Mouse (Mus musculus): Measurements from ENCODE around the gene Hoxb5.

Hoxb5 gene

DNA sequence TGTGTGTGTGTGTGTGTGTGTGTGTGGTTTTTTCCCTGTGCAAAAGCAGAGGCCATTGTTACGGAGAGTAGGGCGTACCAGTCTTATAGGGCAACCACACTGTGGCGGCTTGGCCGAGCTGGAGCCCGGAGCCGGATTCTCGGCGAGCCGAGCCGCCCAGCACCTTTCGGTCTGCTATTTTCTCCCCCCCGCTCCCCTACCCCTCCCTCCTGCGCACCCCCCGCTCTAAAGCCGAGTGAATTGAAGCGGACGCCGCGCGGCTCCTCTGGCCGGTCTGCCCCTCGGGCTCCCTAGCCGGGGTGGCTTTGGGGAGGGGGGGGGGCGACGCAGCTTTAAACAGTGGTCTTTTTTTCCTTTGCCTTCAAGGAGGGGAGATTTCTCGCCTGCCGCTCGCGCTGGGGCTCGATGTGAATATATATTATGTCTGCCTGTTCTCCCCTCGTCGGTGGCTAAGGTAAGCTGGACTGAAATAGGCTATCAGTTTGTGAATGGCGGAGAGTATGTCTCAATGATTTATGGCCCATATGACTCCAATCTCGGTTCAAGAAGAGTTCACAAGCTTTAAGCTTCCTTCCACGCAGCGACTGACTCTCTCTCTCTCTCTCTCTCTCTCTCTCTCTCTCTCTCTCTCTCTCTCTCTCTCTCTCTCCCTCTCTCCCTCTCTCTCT is 37.7 kb downstream of the Hoxb5 start:
- DNase-seq (ENCODE audit: low spot score in 2 of 2): no peak

DNA sequence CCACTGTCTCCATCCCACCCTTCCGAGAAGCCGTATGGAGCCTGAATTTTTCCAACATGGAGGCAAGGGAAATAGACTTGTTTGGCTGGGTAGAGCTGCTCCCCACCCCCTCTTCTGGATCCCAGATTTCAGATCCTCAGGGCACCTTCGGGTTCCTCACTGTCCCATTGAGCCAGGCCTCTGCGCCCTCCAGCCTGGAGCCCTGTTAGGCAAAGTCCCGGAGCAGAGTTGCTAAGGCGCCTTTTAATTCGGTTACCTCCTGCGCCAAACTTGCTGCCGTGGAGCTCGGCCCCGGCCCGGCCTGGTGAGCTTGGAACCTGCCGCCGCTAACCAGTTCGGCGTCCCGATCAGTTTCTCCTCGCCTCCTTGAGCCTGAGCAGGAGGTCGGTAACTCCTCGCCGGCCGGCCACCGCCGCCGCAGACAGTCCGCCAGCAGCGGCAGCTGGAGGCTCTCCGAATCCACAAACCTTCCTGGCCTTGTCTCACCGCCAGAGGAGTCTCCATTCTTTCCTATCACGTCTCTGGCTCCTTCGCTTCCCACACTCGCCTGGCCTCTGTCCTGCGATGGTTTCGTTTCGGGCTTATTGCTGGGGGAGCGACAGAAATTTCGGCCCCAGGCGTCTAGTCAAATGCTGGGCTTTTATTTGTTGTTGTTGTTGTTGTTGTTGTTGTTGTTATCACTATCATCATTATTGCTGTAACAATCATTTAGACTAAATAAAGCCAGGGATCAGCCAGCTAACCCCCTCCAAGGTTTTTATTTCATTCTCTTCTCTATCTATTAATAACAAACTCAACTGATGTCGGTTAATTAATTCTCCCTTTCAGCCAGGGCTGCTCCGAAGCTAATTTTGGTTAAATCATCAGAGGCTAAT is 38.8 kb downstream of the Hoxb5 start:
- no peak for DNase-seq (ENCODE audit: low spot score in 2 of 2)

DNA sequence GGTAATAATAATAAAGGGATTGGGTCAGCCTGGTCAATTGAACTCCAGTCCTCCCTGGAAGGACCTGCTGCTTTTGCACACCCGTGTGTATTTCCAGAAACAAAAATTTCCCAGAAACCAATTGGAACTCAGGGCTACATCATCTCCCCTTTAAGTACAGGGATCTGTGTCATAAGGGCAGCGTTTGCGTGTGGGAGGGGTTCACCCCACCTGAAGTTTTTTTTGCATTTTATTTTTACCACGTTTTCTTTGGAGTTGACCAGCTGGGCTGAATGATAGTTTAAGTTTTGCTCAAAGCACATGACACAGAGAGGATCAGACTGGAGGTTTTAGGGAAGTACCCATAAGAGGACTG is 39.4 kb downstream of the Hoxb5 start:
- DNase-seq (ENCODE audit: low spot score in 2 of 2): no peak

DNA sequence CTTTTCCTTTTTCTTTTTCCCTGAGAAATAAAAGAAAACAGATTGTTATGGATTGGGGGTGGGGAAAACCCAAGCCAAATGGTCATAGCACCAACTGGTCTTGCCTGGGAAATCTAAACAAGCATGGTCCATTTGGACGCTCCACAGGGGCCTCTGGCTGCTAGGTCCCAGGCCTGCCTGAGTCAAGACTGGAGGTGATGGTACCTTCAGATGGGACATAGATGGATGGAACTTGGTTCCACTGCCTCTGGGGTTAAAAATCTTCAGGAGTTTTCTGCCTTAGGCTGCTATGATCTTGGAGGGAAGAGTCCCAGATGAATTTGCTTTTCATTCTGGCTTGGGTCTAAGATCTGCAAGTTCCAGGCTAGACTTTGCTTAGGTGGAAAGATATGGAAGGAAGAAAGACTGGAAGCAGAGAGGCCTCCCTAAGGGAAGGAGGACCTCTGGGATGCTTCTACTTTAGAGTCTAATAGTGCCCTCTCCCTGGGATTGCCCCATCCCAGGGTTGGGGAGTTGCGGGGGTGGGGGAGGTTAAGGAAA is 40.1 kb downstream of the Hoxb5 start:
- DNase-seq (ENCODE audit: low spot score in 2 of 2): no peak

DNA sequence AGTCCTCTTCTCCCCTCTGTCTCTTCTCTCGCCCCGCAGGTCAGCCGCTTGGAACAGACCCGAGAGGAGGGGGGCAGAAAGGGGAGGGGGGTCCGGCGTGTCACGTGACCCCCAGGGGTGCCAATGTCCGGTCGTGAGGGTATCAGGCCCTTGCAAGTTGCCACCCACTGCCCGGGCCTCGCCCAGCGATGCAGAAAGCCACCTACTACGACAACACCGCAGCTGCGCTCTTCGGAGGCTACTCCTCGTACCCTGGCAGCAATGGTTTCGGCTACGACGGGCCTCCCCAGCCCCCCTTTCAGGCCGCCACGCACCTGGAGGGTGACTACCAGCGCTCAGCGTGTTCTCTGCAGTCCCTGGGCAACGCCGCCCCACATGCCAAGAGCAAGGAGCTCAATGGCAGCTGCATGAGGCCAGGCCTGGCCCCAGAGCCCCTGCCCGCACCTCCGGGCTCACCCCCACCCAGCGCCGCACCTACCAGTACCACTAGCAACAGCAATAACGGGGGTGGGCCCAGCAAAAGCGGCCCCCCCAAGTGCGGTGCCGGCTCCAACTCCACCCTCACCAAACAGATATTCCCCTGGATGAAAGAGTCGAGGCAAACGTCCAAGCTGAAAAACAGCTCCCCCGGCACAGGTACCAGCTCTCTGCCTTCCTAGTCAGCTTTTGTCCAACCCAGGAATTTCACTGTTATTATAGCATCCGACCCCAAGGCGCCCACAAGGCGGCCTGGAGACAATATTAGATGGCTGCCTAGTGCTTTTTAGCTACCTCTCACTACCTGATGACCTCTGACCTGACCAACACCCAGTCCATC is 41.1 kb downstream of the Hoxb5 start:
- no peak for DNase-seq (ENCODE audit: low spot score in 2 of 2)

DNA sequence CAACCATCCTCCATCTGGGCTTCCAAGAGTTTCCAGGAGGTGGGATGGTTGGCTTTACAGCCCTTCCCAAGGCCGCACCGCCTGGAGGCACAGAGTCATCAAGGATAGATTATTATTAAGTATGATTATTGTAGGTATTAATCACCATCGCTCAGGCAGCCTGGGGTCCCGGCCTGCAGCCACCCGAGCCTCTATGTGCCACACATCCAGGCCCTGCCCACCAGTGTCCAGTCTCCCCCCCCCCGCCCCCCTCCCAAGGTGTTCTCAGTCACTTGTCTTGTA is 41.7 kb downstream of the Hoxb5 start:
- no peak for DNase-seq (ENCODE audit: low spot score in 2 of 2)

DNA sequence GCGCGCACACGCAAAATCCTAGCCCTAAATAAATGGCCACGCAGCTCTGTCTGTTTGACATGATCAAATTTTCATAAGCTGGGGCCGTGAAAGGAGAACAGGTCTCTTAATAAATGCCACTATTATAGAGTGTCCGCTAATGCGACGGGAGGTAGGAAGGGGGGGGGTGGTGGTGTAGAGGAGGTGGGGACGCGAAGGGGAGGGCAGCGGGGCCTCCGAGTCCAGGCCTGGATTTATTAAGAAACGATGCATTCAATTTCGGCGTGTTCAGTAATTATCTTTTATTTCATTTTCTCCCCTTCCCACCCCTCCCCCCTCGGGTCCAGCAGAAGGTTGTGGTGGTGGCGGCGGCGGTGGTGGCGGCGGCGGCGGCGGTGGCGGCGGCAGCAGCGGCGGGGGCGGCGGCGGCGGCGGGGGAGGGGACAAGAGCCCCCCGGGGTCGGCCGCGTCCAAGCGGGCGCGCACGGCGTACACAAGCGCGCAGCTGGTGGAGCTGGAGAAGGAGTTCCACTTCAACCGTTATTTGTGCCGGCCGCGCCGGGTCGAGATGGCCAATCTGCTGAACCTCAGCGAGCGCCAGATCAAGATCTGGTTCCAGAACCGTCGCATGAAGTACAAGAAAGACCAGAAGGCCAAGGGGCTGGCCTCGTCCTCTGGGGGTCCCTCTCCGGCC is 42.2 kb downstream of the Hoxb5 start:
- no peak for DNase-seq (ENCODE audit: low spot score in 2 of 2)

DNA sequence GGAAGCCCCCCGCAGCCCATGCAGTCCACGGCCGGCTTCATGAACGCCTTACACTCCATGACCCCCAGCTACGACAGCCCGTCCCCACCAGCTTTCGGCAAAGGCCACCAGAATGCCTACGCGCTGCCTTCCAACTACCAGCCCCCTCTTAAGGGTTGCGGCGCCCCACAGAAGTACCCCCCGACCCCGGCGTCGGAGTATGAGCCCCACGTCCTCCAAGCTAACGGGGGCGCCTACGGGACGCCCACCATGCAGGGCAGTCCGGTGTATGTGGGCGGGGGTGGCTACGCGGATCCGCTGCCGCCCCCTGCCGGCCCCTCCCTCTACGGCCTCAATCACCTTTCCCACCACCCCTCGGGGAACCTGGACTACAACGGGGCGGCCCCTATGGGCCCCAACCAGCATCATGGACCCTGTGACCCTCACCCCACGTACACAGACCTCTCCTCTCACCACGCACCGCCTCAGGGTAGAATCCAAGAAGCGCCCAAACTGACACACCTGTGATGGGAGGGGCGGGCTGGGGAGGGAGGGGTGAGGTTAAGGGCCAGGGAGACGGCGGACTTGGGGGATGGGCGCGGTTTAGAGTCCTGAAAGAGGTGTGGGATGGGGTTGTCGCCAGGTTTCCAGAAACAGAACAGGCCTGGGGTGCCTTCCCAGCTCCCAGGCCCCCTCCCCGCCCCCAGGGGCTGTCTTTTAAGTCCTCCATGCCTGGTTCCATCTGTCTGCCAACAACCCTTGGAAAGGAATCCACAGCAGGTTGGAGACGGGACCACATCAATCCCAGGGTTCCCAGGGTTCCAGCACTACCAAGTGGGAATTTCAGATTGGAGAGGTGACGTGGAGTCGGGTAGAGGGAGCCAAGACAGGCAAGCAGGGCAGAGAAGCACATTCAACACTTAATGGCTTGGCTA is 43.0 kb downstream of the Hoxb5 start:
- no peak for DNase-seq (ENCODE audit: low spot score in 2 of 2)

DNA sequence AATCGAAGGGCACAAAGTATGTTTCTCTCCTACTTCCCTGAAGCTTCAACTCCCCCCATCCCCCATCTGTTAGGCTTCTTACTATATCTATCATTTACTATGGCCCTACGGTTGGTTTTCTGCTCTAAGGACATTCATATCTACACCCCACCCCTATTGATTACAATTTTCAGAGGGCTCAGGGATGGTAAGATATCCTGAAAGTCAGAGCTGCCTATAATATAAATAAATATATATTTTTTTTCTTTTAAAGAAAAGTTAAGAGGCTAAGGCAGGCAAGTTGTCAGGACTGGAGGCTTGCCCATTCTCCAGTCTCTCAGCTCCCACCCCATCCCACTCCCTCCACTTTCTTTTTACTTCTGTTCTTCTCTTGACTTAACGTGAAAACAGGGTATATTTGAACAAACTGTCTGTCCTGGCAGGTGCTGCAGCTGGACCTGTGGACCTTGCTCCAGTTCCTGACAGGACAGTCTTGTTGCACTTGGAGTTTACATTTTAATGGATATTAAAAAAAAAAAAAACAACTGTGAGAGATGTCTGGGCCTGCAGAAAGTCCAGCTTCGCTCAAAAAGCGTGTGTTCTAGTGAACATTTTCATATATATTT is 43.9 kb downstream of the Hoxb5 start:
- no peak for DNase-seq (ENCODE audit: low spot score in 2 of 2)

DNA sequence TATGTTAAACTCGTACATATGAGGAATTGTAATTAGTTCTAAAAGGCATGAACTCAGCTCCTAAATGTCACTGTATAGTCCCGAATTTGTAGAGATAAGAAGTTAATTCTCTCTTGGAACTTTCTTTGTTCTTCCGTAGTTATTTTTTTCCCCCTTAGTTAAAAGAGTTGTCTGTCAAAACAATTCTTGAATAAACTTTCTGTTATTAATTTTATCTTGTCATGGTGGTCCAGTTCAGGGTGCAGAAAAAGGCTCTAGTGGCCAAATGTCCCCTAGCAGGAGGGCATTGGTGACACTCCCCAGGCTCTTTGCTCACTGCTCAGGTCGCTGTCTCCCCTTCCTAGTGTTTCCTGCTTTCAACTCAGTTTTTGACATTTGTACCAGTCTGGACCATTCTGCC is 44.6 kb downstream of the Hoxb5 start:
- no peak for DNase-seq (ENCODE audit: low spot score in 2 of 2)

DNA sequence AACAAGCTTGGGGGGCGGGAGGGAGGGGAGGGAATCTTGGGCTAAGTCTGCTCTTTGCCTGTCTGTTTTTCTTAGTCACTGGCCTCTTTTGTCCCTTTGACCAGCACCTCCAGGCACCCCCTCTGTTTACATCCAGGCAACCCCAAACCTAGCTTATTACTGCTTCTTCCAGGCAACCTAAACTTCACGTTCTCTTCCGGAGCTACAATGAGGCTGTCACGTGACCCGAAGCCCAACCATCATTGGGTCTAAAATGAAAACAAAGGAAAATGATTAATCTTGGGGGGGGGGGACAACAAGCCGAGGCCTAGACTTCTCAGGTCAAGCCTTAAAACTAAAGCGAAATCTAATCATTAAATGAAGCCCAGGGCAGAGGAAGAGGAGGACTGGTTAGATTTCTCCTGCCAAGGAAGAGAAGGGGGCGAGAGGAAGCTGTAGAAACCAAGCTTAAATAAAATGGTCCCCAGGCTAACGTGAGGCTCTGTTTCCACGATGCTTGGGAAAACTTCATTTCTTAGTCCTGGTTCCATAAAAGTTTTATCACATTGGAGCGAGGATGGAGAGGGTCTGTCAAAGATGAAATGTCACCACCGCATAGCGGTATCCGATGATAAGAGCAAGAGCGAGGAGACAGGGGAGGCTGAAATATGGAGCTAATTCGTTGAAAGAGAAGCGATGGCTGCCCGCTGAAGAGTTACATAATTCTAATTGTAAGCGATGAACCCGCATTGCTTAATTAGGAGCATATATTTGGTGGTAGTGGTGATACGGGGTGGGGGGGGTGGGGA is 45.2 kb downstream of the Hoxb5 start:
- no peak for DNase-seq (ENCODE audit: low spot score in 2 of 2)

DNA sequence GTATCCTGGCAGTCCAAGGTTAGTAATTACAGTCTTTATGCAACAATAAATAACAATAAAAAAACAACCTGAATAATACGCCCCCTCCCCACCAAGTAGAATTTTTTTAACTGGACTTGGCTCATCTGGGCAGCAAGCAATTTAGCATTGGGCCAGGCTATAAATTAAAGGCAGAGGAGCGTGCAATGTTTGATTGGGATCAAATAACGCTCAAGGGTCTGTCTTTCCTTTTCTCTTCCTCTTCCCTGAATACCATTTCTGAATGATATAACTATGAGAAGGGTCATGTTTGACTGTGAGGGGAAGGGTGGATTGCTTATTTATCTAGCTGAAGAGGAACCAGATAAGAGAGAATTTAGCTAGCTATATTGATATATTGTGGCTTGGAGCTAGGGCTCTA is 45.9 kb downstream of the Hoxb5 start:
- no peak for DNase-seq (ENCODE audit: low spot score in 2 of 2)

DNA sequence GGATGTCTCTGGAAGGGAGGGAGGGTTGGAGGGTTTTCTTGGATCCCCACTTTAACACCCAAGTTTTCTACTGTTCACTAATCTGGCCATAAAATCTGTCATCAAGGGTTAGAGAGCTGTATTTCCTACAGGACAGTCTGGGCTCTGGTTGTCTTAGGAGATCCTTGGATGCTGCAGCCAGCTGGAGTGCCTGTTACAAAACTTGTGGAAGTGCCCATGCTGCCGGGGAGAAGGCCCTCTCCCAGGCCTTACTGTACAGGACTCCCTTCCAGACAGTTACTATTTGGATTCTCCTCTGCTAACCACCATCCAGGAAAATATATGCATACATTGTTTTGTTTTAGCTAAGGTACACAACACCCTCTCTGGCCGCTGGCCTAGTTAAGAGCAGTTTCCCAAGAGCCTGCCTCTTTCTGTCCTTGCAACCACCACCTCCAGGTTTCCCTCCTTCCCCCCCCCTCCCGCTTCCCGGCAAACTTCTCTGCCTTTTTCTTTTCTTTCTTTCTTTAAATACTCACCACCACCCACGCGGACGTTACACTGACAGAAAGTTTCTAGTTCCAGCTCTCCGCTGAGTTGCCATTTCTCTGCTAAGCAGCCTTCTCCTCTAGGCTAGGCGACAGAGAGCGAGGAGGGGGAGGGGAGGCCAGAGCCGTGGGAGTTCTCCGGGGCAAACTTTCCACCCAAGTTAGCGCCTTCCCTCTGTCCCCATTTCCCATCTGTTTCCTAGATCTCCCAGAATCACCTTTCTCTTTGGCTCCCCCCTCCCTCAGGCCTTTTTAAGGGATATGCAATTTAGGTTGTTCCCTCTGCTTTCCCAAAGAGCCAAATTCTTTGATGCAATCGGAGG is 46.6 kb downstream of the Hoxb5 start:
- no peak for DNase-seq (ENCODE audit: low spot score in 2 of 2)

DNA sequence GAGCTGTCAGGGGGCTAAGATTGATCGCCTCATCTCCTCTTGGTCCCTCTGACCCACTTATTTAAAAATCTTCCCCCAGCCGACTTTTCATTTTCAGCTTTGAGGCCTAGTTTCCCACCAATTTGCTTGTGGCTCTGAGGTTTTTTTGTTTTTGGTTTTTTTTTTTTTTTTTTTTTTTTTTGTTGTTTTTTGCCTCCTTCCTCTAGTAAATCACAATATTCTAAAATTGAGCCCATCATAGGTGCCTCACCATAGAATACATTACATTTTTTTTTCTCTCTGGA is 47.1 kb downstream of the Hoxb5 start, which contains the start of gene Hoxb2:
Gene Hoxb2 (plus strand): TSS at position 185 of the 284 bp plus-strand sequence.
- no peak for DNase-seq (ENCODE audit: low spot score in 2 of 2)

DNA sequence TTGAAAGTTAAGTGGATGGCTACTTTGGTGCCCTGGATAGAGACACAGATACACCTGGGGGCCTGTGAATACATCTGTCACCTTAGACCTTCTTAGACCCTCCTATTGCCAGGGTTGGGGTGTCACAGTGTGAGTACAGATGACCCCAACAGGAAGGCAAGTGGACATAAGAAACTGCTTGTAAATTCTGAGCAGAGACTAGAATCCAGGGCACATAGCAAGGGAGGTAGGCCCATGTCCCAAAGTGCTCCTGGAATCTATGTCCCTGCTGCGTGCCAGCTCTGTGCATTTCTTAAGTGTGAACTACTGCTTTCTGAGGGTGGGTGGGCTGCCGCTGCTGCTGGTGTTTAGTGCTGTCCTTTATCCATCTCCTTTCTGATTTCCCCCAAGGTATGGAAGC is 47.7 kb downstream of the Hoxb5 start:
- no peak for DNase-seq (ENCODE audit: low spot score in 2 of 2)

DNA sequence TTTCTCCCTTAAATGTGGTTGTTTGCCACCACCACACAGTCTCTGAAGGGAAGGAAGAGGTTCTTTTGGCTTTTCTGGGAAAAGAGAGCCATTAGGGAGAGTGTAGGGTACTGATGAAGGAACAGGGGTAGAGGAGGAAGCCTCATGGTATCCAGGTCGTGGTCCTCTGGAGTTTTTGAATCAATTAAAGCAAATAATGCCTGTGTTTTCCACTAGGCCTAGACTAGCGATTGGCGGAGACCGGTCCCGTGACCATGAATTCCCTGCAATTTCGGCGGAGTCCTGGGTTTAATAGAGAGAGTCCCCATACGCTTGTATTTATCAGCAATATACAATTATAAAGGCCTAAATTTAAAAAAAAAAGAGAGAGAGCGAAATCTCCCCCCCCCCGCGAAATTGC is 48.2 kb downstream of the Hoxb5 start:
- no peak for DNase-seq (ENCODE audit: low spot score in 2 of 2)

DNA sequence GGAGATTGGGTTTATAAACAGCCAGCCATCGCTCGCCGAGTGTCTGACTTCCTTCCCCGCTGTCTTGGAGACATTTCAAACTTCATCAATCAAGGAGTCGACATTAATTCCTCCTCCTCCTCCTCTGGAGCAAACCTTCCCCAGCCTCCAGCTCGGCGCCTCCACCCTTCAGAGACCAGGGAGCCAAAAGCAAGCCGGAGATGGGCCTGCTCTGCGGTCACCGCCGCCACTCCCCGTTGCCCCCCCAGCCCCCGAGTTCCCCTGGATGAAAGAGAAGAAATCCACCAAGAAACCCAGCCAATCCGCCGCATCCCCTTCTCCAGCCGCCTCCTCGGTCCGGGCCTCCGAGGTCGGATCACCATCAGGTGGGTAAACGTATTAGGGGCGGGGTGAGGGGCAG is 48.7 kb downstream of the Hoxb5 start:
- DNase-seq (ENCODE audit: low spot score in 2 of 2): no peak

DNA sequence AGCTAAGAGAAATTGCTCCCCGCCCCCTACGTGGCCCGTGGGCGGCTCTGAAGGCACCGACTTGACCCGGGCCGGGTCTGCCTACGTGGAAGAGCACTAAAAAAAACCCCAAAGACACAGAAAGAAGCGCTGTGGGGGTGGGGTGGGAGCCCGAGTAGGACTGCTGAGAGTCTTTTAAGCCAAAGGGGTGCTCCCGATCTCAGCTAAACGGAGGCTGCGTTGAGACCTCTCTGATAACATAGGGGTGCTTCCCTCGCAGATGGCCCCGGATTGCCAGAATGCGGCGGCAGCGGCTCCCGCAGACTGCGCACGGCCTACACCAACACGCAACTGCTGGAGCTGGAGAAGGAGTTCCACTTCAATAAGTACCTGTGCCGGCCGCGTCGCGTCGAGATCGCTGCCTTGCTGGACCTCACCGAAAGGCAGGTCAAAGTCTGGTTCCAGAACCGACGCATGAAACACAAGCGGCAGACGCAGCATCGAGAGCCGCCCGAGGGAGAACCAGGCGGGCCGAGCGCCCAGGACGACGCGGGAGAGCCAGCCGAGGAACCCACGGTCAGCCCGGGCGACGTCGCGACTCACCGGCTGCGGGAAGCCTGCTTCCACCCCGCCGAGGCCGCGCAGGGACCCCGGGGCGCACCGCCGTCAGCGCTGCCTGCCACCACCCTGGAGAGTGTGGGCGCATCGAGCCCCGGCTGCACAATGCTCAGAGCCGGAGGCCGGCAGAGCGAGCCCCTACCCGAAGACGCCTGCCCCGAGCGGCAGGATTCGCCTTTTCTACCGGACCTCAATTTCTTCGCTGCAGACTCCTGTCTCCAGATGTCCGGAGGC is 49.8 kb downstream of the Hoxb5 start:
- DNase-seq (ENCODE audit: low spot score in 2 of 2): peak in 1 of 2 experiments; percentile 17

Data from thymus, postnatal 10 days (tissue).